Mouse (Mus musculus) ES-Bruce4 (cell line): ENCODE measurements at regions not wholly inside any gene's neighbourhood (a gene's known extent, or its start where the extent isn't known, plus 50 kb on each side); places are given as distances from the start of the nearest gene placed in this dataset.

Experiments
- CTCF ChIP-seq: IDR thresholded peaks from one replicate; pipeline ENCODE4 v1.8.1; 2011; ENCODE audit warnings: low read depth, low read length
- EP300 ChIP-seq: IDR thresholded peaks from 2 replicates; pipeline ENCODE4 v1.6.1; 2011; ENCODE audit warnings: low read depth, low read length; ENCODE audit not compliant: insufficient read depth

GRCm38 (mm10) chr7:83032924-83033323, 165.8 kb downstream of the Mex3b start:
- TF ChIP-seq EP300 (no peak), CTCF (no peak)
